Mouse (Mus musculus) CH12F3 (cell line): Measurements from ENCODE around the gene AI481877.

Source experiments
- in situ Hi-C: fragments of 300-500 bp; cut with MboI; formaldehyde crosslinking; loops from 2 replicates; pipeline ENCODE4 v1.14.3; 2020; ENCODE audit warnings: low sequenced_read_pairs

The AI481877 gene

DNA sequence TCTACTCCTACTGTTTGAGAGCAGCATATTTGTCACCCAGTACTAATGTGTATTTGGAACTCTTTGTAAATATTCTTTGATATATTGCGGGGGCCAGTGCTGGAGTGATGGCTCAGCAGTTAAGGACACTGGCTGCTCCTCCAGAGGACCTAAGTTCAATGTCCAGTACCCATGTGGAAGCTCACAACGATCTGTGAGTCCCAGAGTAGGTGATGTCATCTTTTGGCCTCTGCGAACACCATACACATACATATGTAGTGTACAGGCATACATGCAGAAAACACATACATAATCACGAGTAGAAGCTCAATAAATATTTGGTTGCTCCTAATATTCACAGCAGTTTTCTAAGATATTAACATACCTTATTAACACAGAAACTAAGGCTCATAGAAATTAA lies 9.8 kb downstream of the AI481877 start:
- in situ Hi-C loops: no loop called here

GRCm38 (mm10) chr4:59125053-59125452 lies 13.7 kb downstream of the AI481877 start:
- in situ Hi-C loops: no loop called here

GRCm38 (mm10) chr4:59123557-59123956 lies 15.2 kb downstream of the AI481877 start:
- in situ Hi-C loops: no loop called here

DNA sequence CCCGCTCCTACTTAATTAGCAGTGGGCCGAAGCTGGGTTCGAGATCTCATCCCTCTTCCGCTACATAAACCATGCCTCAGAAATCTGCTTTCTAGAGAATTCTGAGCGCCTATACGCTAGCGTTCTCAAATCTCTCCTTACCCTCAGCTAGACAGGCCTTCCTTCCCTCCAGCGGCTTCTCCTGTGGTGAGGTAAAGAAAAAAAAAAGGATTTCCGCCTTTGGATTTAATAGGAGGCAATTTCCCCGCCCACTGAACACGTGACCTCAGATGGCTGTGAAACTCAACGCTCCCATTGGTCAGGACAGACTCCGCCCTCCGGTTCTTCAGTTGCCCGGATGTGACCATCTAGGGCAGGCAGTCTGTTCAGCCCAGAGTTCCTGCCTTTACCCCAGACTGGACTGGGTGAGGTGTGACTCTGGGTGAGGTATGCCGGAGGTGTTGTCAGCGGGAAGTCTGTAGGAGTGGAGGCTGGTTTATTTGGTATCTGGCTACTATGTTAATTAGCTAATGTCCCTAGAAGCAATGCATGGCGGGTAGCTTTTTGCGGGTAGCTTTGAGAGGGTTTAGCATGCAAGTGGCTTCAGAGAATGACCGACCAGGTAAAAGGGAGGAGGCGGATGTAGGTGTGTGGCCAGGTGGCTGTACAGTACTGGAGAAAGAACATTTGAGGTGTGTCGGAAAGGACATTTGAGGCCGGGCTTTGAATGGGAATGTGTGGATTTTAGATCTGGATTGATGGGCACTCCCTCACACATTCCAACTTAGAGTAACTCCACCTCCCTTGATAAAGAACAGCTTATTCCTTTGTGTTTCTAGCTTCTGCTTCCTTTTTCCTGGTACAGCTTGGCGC lies 20.9 kb downstream of the AI481877 start:
- in situ Hi-C loops: no loop called here

DNA sequence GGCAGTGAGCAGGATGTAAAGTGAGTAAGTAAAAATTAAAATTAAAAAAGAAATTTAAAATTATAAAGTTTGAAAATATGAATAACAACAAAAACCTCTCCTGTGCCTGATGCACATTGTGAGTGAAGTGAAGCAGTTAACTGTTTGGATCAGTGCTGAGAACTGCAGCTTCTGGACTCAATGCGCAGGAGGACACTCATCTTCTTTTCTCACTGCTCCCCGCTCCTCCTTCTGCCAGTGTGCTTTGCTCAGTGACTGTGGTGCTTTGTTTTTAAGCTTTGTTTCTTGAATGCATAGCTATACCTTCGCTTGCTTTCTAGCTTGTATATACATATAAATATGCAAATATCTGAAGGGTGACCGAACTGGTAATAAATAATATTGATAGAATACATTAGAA lies 30.1 kb downstream of the AI481877 start:
- in situ Hi-C loops: loop anchor here (10.0 kb wide), 1 partner anchor 456 kb away; no protein-coding TSS in a partner anchor

DNA sequence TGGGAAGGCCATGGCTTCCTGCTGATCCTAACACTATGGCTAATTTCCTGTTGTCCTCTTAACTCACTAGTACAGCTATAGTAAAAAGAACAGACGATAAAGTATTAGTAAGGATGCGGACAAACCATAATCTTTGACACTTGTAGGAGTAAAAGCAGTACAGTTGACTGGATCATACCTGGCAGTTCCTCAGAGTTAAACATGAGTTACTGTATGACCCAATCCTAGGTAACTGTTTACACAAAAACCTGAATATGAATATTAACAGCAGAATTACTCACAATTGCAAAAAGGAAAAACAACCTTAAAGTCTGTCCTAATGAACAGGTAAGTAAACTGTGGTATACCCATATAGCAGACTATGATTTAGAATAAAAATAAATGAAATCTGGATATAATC lies 30.9 kb downstream of the AI481877 start:
- in situ Hi-C loops: loop anchor here (10.0 kb wide), 1 partner anchor 457 kb away; no protein-coding TSS in a partner anchor

DNA sequence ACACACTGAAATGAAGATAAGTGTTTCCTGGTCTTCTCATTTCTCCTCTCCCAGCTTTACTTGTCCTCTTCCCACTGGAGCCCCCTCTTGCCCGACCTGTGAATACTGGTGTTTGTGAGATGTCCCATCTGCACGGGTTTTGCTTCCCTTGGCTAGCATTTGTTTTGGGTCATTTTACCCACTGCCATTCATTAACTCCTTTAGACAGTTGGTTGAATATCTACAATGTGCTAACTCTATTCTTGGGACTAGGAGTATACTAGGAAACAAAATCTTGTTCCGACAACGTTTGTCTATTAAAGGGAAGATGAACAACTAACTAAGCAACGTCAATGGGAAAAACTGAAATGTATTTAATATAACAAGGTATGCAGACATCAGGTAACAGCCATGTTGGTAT lies 32.1 kb downstream of the AI481877 start:
- in situ Hi-C loops: loop anchor here (10.0 kb wide), 1 partner anchor 458 kb away; no protein-coding TSS in a partner anchor

- in situ Hi-C loops: loop anchor here (10.0 kb wide), 1 partner anchor 461 kb away; no protein-coding TSS in a partner anchor
These were observed 34.6 kb downstream of the AI481877 start for GRCm38 (mm10) chr4:59104166-59104565.

- in situ Hi-C loops: loop anchor here (10.0 kb wide), 1 partner anchor 238 kb away; no protein-coding TSS in a partner anchor
These were observed 42.4 kb downstream of the AI481877 start for GRCm38 (mm10) chr4:59096393-59096792.

DNA sequence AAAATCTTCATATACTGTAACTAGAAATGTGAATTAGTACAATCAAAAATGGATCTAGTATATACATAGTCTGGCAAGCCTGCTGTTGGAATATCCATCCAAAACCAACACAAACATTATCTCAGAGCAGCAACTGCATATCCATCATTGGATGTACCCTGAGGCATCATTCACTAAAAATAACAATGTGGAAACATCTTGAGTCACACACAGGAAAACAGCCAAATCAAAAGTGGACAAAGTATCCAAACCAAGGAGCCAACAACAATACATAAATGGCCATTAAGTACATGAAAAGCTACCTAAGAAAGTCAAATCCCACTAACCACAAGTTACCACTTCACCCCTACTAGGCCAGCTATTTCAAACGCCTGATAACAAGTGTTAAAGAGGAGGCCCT lies 49.4 kb downstream of the AI481877 start:
- in situ Hi-C loops: no loop called here

DNA sequence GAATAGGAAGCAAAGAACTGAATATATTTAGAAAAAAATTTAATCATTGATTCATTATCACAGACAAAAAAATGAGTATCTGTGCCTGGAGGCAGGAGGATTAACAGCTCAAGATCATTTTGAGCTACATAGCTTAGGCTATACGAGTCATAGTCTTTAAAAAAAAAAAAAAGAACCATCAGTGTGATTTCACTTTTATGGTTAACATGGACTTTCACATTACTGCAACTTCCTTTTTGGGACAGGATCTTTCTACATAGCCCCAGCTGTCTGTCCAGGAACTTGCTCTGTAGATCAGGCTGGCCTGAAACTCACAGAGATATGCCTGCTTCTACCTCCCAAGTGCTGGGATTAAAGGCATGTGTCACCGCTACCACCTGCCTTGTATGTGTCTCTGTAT lies 55.4 kb downstream of the AI481877 start:
- in situ Hi-C loops: no loop called here

DNA sequence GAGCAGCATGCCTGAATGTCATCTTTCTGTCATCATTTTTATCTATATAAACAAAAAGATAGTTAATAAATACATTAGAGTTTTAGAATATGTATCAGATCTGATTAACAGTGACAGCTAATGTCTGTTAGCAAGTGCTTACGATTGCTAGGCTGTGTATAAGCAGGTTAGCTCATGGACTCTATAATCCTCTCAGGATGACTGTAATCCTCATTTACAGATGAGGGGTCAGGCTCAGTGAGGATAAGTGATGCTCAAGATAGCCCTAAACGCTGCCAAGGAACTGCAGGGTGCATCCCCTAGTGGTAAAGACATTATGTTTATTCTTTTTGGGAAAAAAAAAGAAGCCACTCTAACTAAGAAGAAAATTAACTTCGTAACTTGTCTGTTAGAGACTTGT lies 69.5 kb downstream of the AI481877 start:
- in situ Hi-C loops: no loop called here

DNA sequence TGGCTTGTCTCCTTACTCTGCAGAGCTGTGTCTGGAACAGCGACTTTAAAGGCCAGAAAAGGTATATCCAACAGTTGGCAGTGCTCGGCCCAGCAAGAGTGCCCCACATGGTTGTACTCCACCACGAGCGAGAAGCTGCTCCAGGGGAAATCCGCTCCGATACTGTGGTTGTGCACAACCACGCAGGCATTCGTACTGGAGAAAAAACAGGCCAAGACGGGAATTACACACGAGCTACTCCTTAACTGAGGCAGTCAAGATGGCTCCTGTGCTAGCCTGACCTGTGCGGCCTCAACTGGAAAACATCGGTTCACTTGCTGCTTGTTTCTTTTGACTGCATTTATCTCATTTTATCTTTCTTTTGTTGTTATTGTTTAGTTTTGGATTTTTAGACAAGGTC lies 76.3 kb downstream of the AI481877 start:
- in situ Hi-C loops: no loop called here

- in situ Hi-C loops: no loop called here
These were observed 80.9 kb downstream of the AI481877 start for GRCm38 (mm10) chr4:59057929-59058328.

DNA sequence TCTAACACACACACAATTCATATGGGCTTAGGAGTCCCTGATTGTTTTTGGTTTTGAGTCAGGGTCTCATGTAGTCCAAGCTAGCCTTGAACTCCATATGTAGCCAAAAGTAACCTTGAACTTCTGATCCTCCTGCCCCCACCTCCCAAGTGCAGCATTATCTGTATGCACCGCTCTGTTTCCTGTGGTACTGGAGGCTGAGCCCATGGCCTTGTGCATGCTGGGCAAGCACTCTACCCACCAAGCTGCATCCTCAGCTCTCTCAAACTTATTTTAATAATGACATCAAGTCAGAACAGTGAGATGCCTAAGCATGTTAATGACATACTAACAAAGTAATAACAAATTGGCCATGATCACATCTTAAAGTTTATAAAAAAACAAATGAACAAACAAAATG lies 87.7 kb downstream of the AI481877 start:
- in situ Hi-C loops: no loop called here

DNA sequence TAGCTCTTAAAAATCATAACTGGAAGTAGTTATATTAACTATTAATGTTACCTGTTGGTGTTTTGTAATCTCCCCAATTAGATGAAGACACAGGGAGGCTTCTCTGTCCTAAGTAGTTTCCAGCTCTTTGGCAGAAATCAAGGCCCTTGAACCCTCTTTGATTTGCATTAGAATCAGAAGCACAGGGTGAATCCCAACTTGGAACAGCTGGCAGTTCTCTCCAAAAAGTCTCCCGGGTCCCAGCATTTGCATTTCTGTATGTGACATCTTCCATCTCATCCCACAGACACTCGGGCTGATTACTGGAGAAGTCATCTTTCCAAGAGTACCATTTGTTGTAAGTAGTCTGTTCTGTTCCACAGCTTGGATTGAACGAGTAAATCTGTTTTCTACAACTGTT lies 91.6 kb downstream of the AI481877 start:
- in situ Hi-C loops: no loop called here

DNA sequence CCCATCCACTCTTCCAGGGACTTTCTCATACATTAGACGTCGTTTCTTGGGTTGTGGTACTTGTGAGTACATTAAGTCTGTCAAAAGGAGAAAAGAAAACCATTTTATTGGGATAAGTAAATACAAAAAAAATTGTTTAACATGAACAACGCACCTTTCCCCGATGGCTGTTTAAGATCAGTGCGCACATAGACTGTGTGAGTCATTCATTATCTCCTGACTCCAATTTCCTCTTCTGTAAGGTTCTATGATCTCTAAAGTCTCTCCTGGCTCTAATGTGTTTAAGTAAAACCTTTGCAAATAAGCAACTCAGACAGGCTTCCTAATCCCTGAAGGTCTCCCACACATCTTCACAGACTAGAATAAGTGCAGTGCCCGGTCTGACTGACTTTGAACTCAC lies 94.9 kb downstream of the AI481877 start:
- in situ Hi-C loops: no loop called here

DNA sequence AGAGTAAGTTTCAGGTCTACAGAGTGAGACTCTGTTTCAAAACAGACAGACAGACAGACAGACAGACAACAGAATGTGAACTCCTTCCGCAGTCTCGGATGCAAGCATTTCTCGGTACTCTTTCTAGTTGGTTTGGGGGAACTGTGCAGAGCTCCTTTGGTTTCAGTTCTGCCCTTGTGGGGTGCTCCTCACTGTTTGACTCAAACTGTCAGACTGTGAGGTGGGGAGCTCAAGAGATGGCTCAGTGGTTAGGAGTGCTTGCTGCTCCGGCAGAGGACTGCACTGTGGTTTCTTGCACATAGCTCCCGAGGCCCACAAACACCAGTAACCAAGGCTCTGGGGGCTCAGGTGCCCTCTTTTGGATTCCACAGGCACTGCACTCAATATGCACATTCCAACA lies 95.7 kb downstream of the AI481877 start:
- in situ Hi-C loops: no loop called here

DNA sequence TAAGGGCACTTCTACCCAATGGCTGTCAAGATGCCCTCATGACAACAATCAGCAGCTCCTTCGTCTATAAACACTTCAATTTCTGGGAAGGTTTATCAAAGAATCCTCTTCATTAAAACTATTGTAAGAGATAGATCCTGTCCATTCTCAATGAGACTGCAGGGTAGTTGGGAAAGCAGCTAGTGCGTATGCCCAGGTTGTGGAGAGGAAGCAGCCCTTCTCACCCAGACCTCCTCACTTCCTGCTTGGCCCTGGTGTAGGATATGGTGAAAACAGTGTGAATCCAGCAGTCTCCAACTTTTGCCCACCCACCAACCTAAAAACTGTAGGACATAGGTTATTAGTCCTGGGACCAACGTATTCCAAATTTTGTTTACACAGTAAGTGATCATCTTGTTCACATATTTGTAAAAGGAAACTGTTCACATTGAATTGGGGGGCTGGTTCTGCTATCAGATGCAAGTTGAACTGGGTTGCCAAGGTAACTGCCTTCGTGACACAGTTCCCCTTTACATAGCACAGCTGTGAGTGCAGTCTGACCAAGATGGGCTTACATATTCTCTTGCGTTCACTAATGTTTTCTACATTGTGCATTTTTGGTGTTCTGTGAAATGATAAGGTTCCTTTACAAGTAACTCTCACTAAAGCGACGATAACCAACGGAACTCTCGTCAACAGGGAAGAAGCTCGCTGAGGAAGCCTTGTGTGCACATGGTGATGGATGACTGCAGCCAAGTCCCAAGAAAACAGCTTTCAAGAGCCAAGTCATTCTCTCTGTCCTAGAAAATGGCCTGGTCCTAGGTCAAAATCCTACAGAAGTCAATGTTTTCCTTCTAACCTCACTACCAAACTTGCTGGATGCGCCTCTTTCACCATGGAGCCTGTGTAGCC lies 98.1 kb downstream of the AI481877 start:
- in situ Hi-C loops: no loop called here

GRCm38 (mm10) chr4:59037525-59037924 lies 101.3 kb downstream of the AI481877 start:
- in situ Hi-C loops: no loop called here

GRCm38 (mm10) chr4:59036490-59037127 lies 102.2 kb downstream of the AI481877 start:
- in situ Hi-C loops: no loop called here
